ENCODE assay signal across 16 mouse cellular contexts in the genomic region with DNA sequence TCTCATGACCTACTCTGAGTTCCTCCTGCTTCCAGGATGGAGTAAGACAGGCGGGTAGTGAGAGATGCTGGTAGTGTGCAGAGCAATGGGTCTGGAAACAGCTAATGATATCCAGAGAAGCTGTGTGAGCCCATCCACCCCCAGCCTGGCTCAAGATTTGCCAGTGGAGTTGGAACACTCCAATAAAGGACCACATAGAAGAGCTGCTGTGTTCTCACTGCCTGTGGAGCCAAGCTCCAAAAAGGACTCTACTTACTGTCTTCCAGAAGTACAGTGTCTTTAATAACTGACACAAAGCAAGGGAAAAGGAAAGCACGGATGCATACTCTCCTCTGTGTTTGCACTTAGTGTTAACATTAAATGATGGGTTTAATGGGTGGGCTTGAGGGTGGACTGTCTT.
"Had no signal": no experiment of that assay in that cellular context is flagged by ENCODE, and none has a peak within 500 bp of the region (broad histone marks: within the 10 kb centered on the region; RNA-seq: fewer than 3 reads in every experiment).

No protein-coding gene starts in this region.

- H3K4me2 ChIP-seq: neural tube, embryonic 13.5 days; neural tube, embryonic 15.5 days; stomach, embryonic 15.5 days had no signal

- H3K27ac ChIP-seq: neural tube, embryonic 13.5 days; neural tube, embryonic 15.5 days; stomach, embryonic 15.5 days; stomach, postnatal 0 days had no signal

- H3K9ac ChIP-seq: neural tube, embryonic 13.5 days; neural tube, embryonic 15.5 days; stomach, embryonic 15.5 days had no signal

- H3K4me1 ChIP-seq: neural tube, embryonic 13.5 days; neural tube, embryonic 15.5 days; stomach, embryonic 15.5 days had no signal

- H3K27me3 ChIP-seq: neural tube, embryonic 13.5 days; neural tube, embryonic 15.5 days; stomach, embryonic 15.5 days had no signal

- H3K4me3 ChIP-seq: neural tube, embryonic 13.5 days; neural tube, embryonic 15.5 days; stomach, embryonic 15.5 days had no signal

- H3K36me3 ChIP-seq: neural tube, embryonic 13.5 days; neural tube, embryonic 15.5 days; stomach, embryonic 15.5 days had no signal

- H3K9me3 ChIP-seq: neural tube, embryonic 15.5 days; stomach, embryonic 15.5 days had no signal

- DNase-seq: retina, postnatal 1 day; right cerebral cortex, adult 18-20 months; right cerebral cortex, postnatal 14 days; right cerebral cortex, postnatal 25 days; right cerebral cortex, postnatal 4 days; spleen, adult 18-20 months; thymus, adult 18-20 months; thymus, adult 2 months; thymus, postnatal 14 days; thymus, postnatal 25 days; thymus, postnatal 36 days; thymus, postnatal 4 days had no signal
